Mouse (Mus musculus) macrophage (primary cell): ENCODE data around the gene Fer1l5. TPM values are rescaled to one million over a fixed set of nuclear protein-coding genes. Genes with fewer than 3 reads are reported as not detected.

Experiments used
- polyA plus RNA-seq: library from polyadenylated mRNA; stranded (reverse); fragments of 250-400 nt; gene quantifications from 3 replicates; pipeline ENCODE4 v1.2.4, GENCODE M21; 2018; ENCODE audit warnings: inconsistent platforms

The Fer1l5 gene
- polyA plus RNA-seq, 1 experiment from 2014 or later, result not detected

Other genes starting within 250 kb of the Fer1l5 start
- gene Uggt1, start 127.6 kb upstream of the Fer1l5 start, polyA plus RNA-seq, result 43.9 to 55.5 TPM (median 53.5 TPM) in 3 replicates
- gene Neurl3, start 97.6 kb upstream of the Fer1l5 start, polyA plus RNA-seq, result 58.1 to 131 TPM (median 76.9 TPM) in 3 replicates
- gene Arid5a, start 64.6 kb upstream of the Fer1l5 start, polyA plus RNA-seq, result 4.5 to 30.1 TPM (median 23.6 TPM) in 3 replicates
- gene Kansl3, start 3.1 kb upstream of the Fer1l5 start, polyA plus RNA-seq, result 16.0 to 20.0 TPM (median 18.9 TPM) in 3 replicates
- 14.9 to 17.7 TPM (median 17.1 TPM) in 3 replicates for gene Lman2l, start 73.0 kb downstream of the Fer1l5 start, polyA plus RNA-seq
- 2.9 to 3.6 TPM (median 3.0 TPM) in 3 replicates for gene Cnnm4, start 99.3 kb downstream of the Fer1l5 start, polyA plus RNA-seq
- 6.7 to 14.7 TPM (median 6.8 TPM) in 3 replicates for gene Cnnm3, start 139.6 kb downstream of the Fer1l5 start, polyA plus RNA-seq
- 1.3 to 4.4 TPM (median 1.6 TPM) in 3 replicates for gene Ankrd23, start 164.6 kb downstream of the Fer1l5 start, polyA plus RNA-seq
- 0.11 TPM in 1 of 3 replicates, not detected in the others for gene Gm42417, start 167.1 kb downstream of the Fer1l5 start, polyA plus RNA-seq
- 1.6 to 6.1 TPM (median 5.0 TPM) in 3 replicates for gene Ankrd39, start 175.2 kb downstream of the Fer1l5 start, polyA plus RNA-seq
- gene Sema4c, start 186.1 kb downstream of the Fer1l5 start, polyA plus RNA-seq, result 1.1 to 9.2 TPM (median 3.1 TPM) in 3 replicates